Mouse (Mus musculus) C2C12 (cell line): ENCODE results near the gene Thap3. TPM values are rescaled to one million over a fixed set of nuclear protein-coding genes. Genes with fewer than 3 reads are reported as not detected.

Experiments used
- H3K27me3 ChIP-seq: one replicate; pipeline ENCODE4 v1.6.1; 2011; ENCODE audit not compliant: control insufficient read depth, insufficient read depth, insufficient read length
- H3K36me3 ChIP-seq: one replicate; pipeline ENCODE4 v1.6.1; 2011; ENCODE audit not compliant: control insufficient read depth, insufficient read depth
- H3K4me3 ChIP-seq: one replicate; pipeline ENCODE4 v1.5.1; 2011; ENCODE audit warnings: mild to moderate bottlenecking, control low read depth; ENCODE audit not compliant: poor library complexity, insufficient read depth, severe bottlenecking
- H3K79me2 ChIP-seq: one replicate; pipeline ENCODE4 v1.6.1; 2011; ENCODE audit not compliant: control insufficient read depth, insufficient read depth
- H3K79me3 ChIP-seq: one replicate; pipeline ENCODE4 v1.6.1; 2011; ENCODE audit warnings: low read depth, control low read depth
- H3ac ChIP-seq: one replicate; pipeline ENCODE3; 2011; ENCODE audit warnings: low read depth; ENCODE audit not compliant: control insufficient read depth, insufficient read length
- CEBPB ChIP-seq: IDR thresholded peaks from one replicate; pipeline ENCODE4 v1.6.1; 2011; ENCODE audit warnings: low read depth, mild to moderate bottlenecking, control low read depth, moderate library complexity
- CTCF ChIP-seq: IDR thresholded peaks from one replicate; pipeline ENCODE4 v1.5.1; 2011; ENCODE audit not compliant: control insufficient read depth, insufficient read depth, insufficient read length
- FOSL1 ChIP-seq: IDR thresholded peaks from one replicate; pipeline ENCODE4 v1.8.0; 2011; ENCODE audit warnings: mild to moderate bottlenecking, low read length; ENCODE audit not compliant: poor library complexity, insufficient read depth, severe bottlenecking
- MAX ChIP-seq: IDR thresholded peaks from one replicate; pipeline ENCODE4 v1.6.1; 2011; ENCODE audit warnings: mild to moderate bottlenecking, control low read depth
- MYOD1 ChIP-seq: IDR thresholded peaks from one replicate; pipeline ENCODE4 v1.6.1; 2011; ENCODE audit warnings: low read depth; ENCODE audit not compliant: control insufficient read depth, insufficient read length
- MYOG ChIP-seq: IDR thresholded peaks from one replicate; pipeline ENCODE4 v1.6.1; 2011; ENCODE audit not compliant: control insufficient read depth, insufficient read length; ENCODE audit errors: extremely low read depth
- USF1 ChIP-seq: IDR thresholded peaks from one replicate; pipeline ENCODE4 v1.6.1; 2011; ENCODE audit warnings: low read depth, mild to moderate bottlenecking, control low read depth, moderate library complexity
- polyA plus RNA-seq: library from polyadenylated mRNA; unstranded; fragments of >200 nt; fragmentation: generic; extraction: Trizol; gene quantifications from one replicate; pipeline ENCODE4 v1.2.1, GENCODE M21; 2012; ENCODE audit warnings: missing spikeins

Gene Thap3
- polyA plus RNA-seq, 1 experiment, result 32.8 TPM

GRCm38 (mm10) chr4:152001335-152001734, 12.5 kb upstream of the Thap3 start:
- TF ChIP-seq MYOG, result no peak
- TF ChIP-seq MAX, result no peak
- no peak for TF ChIP-seq MYOD1
- TF ChIP-seq FOSL1, result no peak
- no peak for TF ChIP-seq USF1
- TF ChIP-seq CEBPB, result no peak
- TF ChIP-seq CTCF, result no peak
- Histone ChIP-seq H3K4me3 (no peak overlapping the region), H3K79me2 (no peaks in the 10 kb centered on the region), H3K36me3 (no peaks in the 10 kb centered on the region), H3ac (no peak overlapping the region), H3K79me3 (no peaks in the 10 kb centered on the region), H3K27me3 (no peaks in the 10 kb centered on the region)

GRCm38 (mm10) chr4:152000906-152001305, 12.1 kb upstream of the Thap3 start:
- Histone ChIP-seq H3K27me3 (no peaks in the 10 kb centered on the region), H3K4me3 (no peak overlapping the region), H3ac (no peak overlapping the region), H3K79me3 (no peaks in the 10 kb centered on the region), H3K36me3 (no peaks in the 10 kb centered on the region), H3K79me2 (peaks cover under 1% of the 10 kb centered on the region)
- TF ChIP-seq CTCF (no peak), FOSL1 (no peak), MAX (no peak), CEBPB (no peak)

DNA sequence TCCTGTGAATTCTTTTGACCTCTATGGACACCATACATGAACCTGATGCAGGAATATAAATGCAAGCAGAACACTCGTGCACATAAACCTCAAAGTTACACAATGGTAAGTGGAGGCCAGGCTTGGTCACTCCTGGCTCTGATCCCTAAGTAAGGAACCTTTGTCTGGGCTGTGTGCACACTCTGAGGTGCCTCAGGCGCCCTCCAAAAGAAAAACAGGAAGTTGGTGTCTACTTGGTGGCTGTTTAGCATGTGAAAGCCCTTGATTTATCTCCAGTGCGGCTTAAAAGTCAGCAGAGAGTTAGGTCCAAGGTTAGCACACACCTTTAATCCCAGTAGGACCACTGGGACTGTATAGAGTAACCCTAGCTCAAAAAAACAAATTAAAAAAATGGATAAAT, 10.7 kb upstream of the Thap3 start:
- TF ChIP-seq MAX (no peak), FOSL1 (no peak), MYOD1 (no peak), CEBPB (no peak), CTCF (no peak), MYOG (no peak), USF1 (no peak)
- Histone ChIP-seq H3K79me2 (peaks cover 15% of the 10 kb centered on the region), H3K79me3 (peaks cover 2% of the 10 kb centered on the region), H3K4me3 (no peak overlapping the region), H3K27me3 (no peaks in the 10 kb centered on the region), H3K36me3 (no peaks in the 10 kb centered on the region), H3ac (no peak overlapping the region)

GRCm38 (mm10) chr4:151997701-151998100, 8.9 kb upstream of the Thap3 start:
- TF ChIP-seq CTCF (no peak), CEBPB (no peak), MYOG (no peak), FOSL1 (no peak), USF1 (no peak), MYOD1 (no peak), MAX (no peak)
- Histone ChIP-seq H3ac (no peak overlapping the region), H3K79me3 (peaks cover 6% of the 10 kb centered on the region), H3K36me3 (peaks cover 9% of the 10 kb centered on the region), H3K4me3 (no peak overlapping the region), H3K27me3 (no peaks in the 10 kb centered on the region), H3K79me2 (peaks cover 33% of the 10 kb centered on the region)

DNA sequence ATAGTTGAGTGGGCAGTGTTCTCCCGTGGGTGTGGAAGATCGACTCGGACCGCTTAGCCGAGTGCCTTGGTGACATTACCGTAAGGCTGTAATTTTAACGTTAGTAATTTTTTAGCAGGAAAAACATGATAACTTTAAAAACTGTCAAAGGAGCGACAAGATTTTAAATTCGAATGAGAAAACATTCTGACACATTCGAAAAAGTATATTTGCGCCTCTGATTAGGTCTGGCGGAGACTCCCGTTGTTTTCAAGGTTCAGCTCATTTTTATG, 8.1 kb upstream of the Thap3 start:
- no peaks in the 10 kb centered on the region for H3K27me3 ChIP-seq
- peak overlapping the region; percentile 83 for H3ac ChIP-seq
- peaks cover 41% of the 10 kb centered on the region for H3K79me2 ChIP-seq
- H3K79me3 ChIP-seq, result peaks cover 9% of the 10 kb centered on the region
- peak overlapping the region; percentile 76 for H3K4me3 ChIP-seq
- H3K36me3 ChIP-seq, result peaks cover 17% of the 10 kb centered on the region
- TF ChIP-seq USF1 (no peak), CEBPB (no peak), MYOG (no peak), MYOD1 (no peak), MAX (no peak), CTCF (no peak), FOSL1 (no peak)

GRCm38 (mm10) chr4:151996173-151996950, 7.6 kb upstream of the Thap3 start, which contains the start of gene Phf13:
Phf13 (minus strand) TSS chr4:151996258.
- Histone ChIP-seq H3K27me3 (no peaks in the 10 kb centered on the region), H3K36me3 (peaks cover 22% of the 10 kb centered on the region), H3K79me3 (peaks cover 9% of the 10 kb centered on the region), H3ac (peak within 1 kb of the TSS; percentile 97), H3K4me3 (peak within 1 kb of the TSS; percentile 76), H3K79me2 (peaks cover 43% of the 10 kb centered on the region)
- TF ChIP-seq MAX, result peak; percentile 15
- no peak for TF ChIP-seq FOSL1
- peak; percentile 14 for TF ChIP-seq USF1
